Mouse (Mus musculus) heart, embryonic 14.5 days (tissue): ENCODE measurements around the gene Syna. TPM values are rescaled to one million over a fixed set of nuclear protein-coding genes. Genes with fewer than 3 reads are reported as not detected.

Source experiments
- ATAC-seq: fragments of 200-750 bp; cut with Nextera tagmentation; 2 replicates; pipeline ENCODE4 v1.8.0; 2017; ENCODE audit warnings: low read depth, moderate TSS enrichment; ENCODE audit not compliant: insufficient number of reproducible peaks, insufficient read depth, low FRiP score
- H3K27ac ChIP-seq, 2 experiments: fragments of 200-500 bp in 1 of 2; fragments of 300-500 bp in 1 of 2; sonication (generic) in 1 of 2; replicated peaks in 1 of 2; 2 replicates each; pipeline ENCODE4 v1.5.1; 2012 to 2014; ENCODE audit warnings: low read depth in 2 of 2, low read length in 2 of 2, control low read depth in 1 of 2, mild to moderate bottlenecking in 1 of 2, mixed read lengths in 1 of 2; ENCODE audit not compliant: control insufficient read depth in 1 of 2, insufficient read depth in 1 of 2
- H3K27me3 ChIP-seq: fragments of 300-500 bp; sonication (generic); 2 replicates; pipeline ENCODE4 v1.6.1; 2014; ENCODE audit warnings: mild to moderate bottlenecking, low read length, control low read depth; ENCODE audit not compliant: control insufficient read depth, insufficient read depth
- H3K36me3 ChIP-seq: fragments of 300-500 bp; sonication (generic); 2 replicates; pipeline ENCODE4 v1.6.1; 2014; ENCODE audit warnings: mild to moderate bottlenecking, control low read depth, low read length, mixed read lengths; ENCODE audit not compliant: control insufficient read depth, insufficient read depth
- H3K4me1 ChIP-seq, 2 experiments: fragments of 200-500 bp in 1 of 2; fragments of 300-500 bp in 1 of 2; sonication (generic) in 1 of 2; 2 replicates each; pipeline ENCODE4 v1.6.1; 2012 to 2014; ENCODE audit warnings: low read length in 2 of 2, control low read depth in 1 of 2, mixed read lengths in 1 of 2; ENCODE audit not compliant: control insufficient read depth in 2 of 2, insufficient read depth in 2 of 2
- H3K4me2 ChIP-seq: fragments of 300-500 bp; sonication (generic); 2 replicates; pipeline ENCODE4 v1.6.1; 2014; ENCODE audit warnings: mild to moderate bottlenecking, low read length
- H3K4me3 ChIP-seq, 2 experiments: fragments of 200-500 bp in 1 of 2; fragments of 300-500 bp in 1 of 2; sonication (generic) in 1 of 2; 2 replicates each; pipeline ENCODE4 v1.5.1; 2012 to 2014; ENCODE audit warnings: low read length in 2 of 2, mild to moderate bottlenecking in 2 of 2, control low read depth in 1 of 2, low read depth in 1 of 2, moderate library complexity in 1 of 2; ENCODE audit not compliant: control insufficient read depth in 1 of 2, insufficient read depth in 1 of 2
- H3K9ac ChIP-seq: fragments of 300-500 bp; sonication (generic); 2 replicates; pipeline ENCODE4 v1.6.1; 2014; ENCODE audit warnings: mild to moderate bottlenecking, low read length
- H3K9me3 ChIP-seq: fragments of 300-500 bp; sonication (generic); 2 replicates; pipeline ENCODE4 v1.6.1; 2016; ENCODE audit warnings: low read length, control low read depth; ENCODE audit not compliant: control insufficient read depth
- WGBS: fragments of 180-500 bp; shearing (Covaris S2); extraction: QIAGEN DNeasy Blood & Tissue Kit; methylation state at CpG from one replicate; pipeline ENCODE4 v1.1.7; 2014; 5-methylcytosine and 5-hydroxymethylcytosine counted together
- polyA plus RNA-seq: library from polyadenylated mRNA; unstranded; fragments of >200 nt; fragmentation: Nextera tagmentation; extraction: Ambion mirVana; gene quantifications from 2 replicates; pipeline ENCODE4 v1.2.1, GENCODE M21; 2014

The Syna gene
- polyA plus RNA-seq, 1 experiment from 2014 or later = not detected

DNA sequence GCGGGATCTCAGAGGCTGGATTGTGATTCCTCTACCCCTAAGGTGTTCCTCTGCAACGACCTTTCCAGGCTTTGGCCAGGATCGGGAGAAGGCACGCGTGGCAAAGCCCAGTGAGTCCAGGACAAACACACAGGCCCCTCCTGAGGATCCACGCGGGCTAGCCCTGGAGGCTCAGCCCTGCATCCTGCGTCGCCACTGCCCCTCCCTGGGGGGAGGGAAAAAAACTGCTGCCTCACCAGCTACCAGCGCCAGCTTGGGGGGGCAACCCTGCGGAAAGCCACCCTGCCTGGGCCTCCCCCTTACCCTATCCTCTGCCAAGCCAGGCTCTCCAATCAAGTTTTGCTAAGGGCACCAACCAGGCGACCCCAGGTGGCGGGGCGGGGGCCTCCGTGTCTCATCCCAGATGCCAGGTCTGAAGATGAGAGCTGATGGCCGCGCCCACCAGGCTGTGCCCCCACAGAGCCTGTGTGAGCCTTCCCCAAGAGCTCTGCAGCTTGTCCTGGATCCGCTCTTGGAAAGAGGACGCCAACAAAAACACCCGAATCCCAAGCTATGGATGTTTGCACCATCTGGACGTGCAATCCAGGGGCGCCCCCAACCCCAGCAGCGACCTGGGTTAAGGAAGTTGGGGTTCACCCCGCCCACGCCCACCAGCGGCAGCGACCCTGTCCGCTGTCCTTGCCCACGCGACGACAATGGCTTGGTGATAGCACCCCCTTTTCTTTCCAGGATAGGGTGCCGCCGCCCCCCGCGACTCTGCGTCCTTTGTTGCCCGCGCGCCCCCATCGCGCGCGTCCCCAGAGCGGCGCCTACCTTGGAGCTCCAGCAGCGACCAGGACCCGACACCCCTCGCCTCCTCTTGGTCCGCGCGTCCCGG, 8.5 kb downstream of the Syna start:
- 4% methylated on average over 52 of the region's 52 CpGs for WGBS
- peak overlapping the region; percentile 77 for H3K9ac ChIP-seq
- H3K4me2 ChIP-seq = peak overlapping the region; percentile 78
- H3K36me3 ChIP-seq = no peaks in the 10 kb centered on the region
- no peaks in the 10 kb centered on the region for H3K27me3 ChIP-seq
- H3K27ac ChIP-seq = peak overlapping the region; percentile 89 to 90
- peak overlapping the region; percentile 73 to 86 for H3K4me3 ChIP-seq
- peak; percentile 7; the same call in 1 of the 2 replicates for ATAC-seq
- H3K9me3 ChIP-seq = no peaks in the 10 kb centered on the region
- H3K4me1 ChIP-seq = peaks cover 7 to 16% of the 10 kb centered on the region in 2 experiments

DNA sequence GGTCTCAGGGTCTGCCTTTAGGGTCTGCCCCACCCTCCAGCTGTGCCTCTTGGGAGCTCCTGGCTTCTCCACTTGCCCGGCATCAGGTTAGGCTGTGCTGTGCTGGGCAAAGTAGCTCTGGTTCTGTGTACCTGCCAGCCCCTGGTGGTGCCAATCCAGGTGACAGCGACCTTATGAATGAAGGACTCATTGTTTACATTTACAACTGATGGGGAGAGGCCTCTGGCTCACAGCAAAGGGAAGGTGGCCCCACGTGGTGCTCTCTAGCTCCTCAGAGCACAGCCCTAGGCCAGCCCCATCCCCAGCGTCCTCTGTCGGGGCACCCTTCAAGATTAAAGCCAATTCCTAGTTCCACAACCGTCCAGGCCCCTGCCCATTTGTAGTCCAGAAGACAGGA, 9.1 kb downstream of the Syna start:
- peak overlapping the region; percentile 77 for H3K9ac ChIP-seq
- peaks cover 7 to 14% of the 10 kb centered on the region in 2 experiments for H3K4me1 ChIP-seq
- peak overlapping the region; percentile 89 to 90; a peak in 2 of 4 replicates for H3K27ac ChIP-seq
- ATAC-seq = no peak
- peak overlapping the region; percentile 78 for H3K4me2 ChIP-seq
- no peaks in the 10 kb centered on the region for H3K27me3 ChIP-seq
- H3K4me3 ChIP-seq = peak overlapping the region; percentile 73 to 86
- WGBS = 10% methylated on average over 6 of the region's 6 CpGs
- no peaks in the 10 kb centered on the region for H3K9me3 ChIP-seq
- no peaks in the 10 kb centered on the region for H3K36me3 ChIP-seq

DNA sequence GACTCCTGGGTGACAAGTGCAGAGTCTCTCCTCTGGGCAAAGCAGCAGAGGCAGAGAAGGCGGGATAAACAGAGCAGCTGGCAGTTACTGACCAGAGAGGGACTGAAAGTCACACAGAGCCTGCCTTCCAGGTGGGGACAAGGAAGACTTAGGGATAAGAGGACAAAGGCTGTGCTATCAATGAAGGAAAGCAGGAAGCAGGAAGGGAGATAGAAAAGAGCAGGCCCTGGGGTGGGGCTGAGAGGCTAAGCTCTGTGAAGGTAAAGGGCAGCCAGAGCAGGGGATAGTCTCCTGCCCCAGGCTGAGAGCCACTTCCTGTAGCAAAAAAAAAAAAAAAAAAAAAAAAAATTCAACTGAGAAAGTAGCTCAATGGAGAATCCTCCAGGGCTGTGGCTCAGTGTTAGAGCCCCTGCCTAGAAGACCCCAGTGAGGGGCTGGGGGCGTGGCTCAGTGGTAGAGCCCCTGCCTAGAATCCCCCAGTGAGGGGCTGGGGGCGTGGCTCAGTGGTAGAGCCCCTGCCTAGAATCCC, 10.3 kb downstream of the Syna start:
- H3K36me3 ChIP-seq = no peaks in the 10 kb centered on the region; the same call in 1 of the 2 replicates
- WGBS = 57% methylated on average over 2 of the region's 3 CpGs
- H3K9ac ChIP-seq = no peak overlapping the region
- no peak overlapping the region for H3K4me2 ChIP-seq
- ATAC-seq = no peak
- H3K27me3 ChIP-seq = no peaks in the 10 kb centered on the region
- H3K4me1 ChIP-seq = peaks cover 2 to 5% of the 10 kb centered on the region in 2 experiments; a peak in 3 of 4 replicates
- 0 out of 4 replicates have a peak overlapping the region, but pooled peaks of 1 of the 2 experiments have one; percentile 39 for H3K27ac ChIP-seq
- H3K4me3 ChIP-seq = no peak overlapping the region
- H3K9me3 ChIP-seq = no peaks in the 10 kb centered on the region

- no peak overlapping the region for H3K4me3 ChIP-seq
- peaks cover 2 to 9% of the 10 kb centered on the region in 2 experiments; a peak in 3 of 4 replicates for H3K4me1 ChIP-seq
- 46% methylated on average over 5 of the region's 5 CpGs for WGBS
- H3K9me3 ChIP-seq = no peaks in the 10 kb centered on the region
- ATAC-seq = no peak
- H3K27me3 ChIP-seq = no peaks in the 10 kb centered on the region
- no peak overlapping the region for H3K4me2 ChIP-seq
- H3K27ac ChIP-seq = no peak overlapping the region
- no peaks in the 10 kb centered on the region; the same call in 1 of the 2 replicates for H3K36me3 ChIP-seq
- no peak overlapping the region for H3K9ac ChIP-seq
Observed at GRCm38 (mm10) chr5:134548306-134548705, 11.7 kb downstream of the Syna start.

GRCm38 (mm10) chr5:134546790-134547189, 13.2 kb downstream of the Syna start:
- no peak overlapping the region for H3K4me2 ChIP-seq
- WGBS = 79% methylated on average over 7 of the region's 7 CpGs
- ATAC-seq = no peak
- no peak overlapping the region for H3K4me3 ChIP-seq
- H3K9ac ChIP-seq = no peak overlapping the region
- no peaks in the 10 kb centered on the region for H3K9me3 ChIP-seq
- peaks cover 3 to 7% of the 10 kb centered on the region in 2 experiments for H3K4me1 ChIP-seq
- H3K27ac ChIP-seq = no peak overlapping the region
- H3K36me3 ChIP-seq = no peaks in the 10 kb centered on the region; the same call in 1 of the 2 replicates
- no peaks in the 10 kb centered on the region for H3K27me3 ChIP-seq

DNA sequence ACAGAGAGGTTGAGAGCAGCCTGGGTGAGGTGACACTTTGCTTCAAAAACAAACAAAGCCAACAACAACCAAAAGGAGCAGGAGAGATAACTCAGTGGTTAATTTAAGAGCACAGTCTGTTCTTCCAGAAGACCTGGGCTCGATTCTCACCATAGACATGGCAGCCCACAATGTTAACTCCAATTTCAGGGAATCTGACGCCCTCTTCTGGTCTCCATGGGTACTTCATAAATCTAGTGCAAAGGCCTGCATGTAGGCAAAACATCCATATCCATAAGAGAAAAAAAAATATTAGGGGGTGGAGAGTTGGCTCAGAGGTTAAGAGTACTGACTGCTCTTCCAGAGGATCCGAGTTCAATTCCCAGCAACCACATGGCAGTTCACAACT, 14.7 kb downstream of the Syna start:
- Histone ChIP-seq H3K9me3 (no peaks in the 10 kb centered on the region), H3K4me1 (peaks cover 13 to 14% of the 10 kb centered on the region in 2 experiments; a peak in 3 of 4 replicates), H3K9ac (no peak overlapping the region), H3K27me3 (no peaks in the 10 kb centered on the region), H3K27ac (no peak overlapping the region), H3K4me2 (no peak overlapping the region), H3K36me3 (no peaks in the 10 kb centered on the region; the same call in 1 of the 2 replicates), H3K4me3 (no peak overlapping the region)
- ATAC-seq = no peak
- 45% methylated on average over 3 of the region's 3 CpGs for WGBS

GRCm38 (mm10) chr5:134544516-134545241, 15.3 kb downstream of the Syna start:
- Histone ChIP-seq H3K4me2 (no peak overlapping the region), H3K9ac (no peak overlapping the region), H3K4me1 (peaks cover 16 to 18% of the 10 kb centered on the region in 2 experiments; a peak in 3 of 4 replicates), H3K4me3 (no peak overlapping the region), H3K36me3 (no peaks in the 10 kb centered on the region; the same call in 1 of the 2 replicates), H3K27ac (no peak overlapping the region), H3K27me3 (no peaks in the 10 kb centered on the region), H3K9me3 (no peaks in the 10 kb centered on the region)
- ATAC-seq = no peak
- WGBS = 58% methylated on average over 19 of the region's 19 CpGs
